Mouse (Mus musculus) heart, embryonic 13.5 days (tissue): ENCODE data around the gene Zfp709. TPM values are rescaled to one million over a fixed set of nuclear protein-coding genes. Genes with fewer than 3 reads are reported as not detected.
"Not testable (repeated sequence)": the region's sequence is repeated elsewhere in the genome, so short reads cannot be mapped to it uniquely, and the experiment has no call there.

Source experiments
- ATAC-seq: fragments of 200-750 bp; cut with Nextera tagmentation; 2 replicates; pipeline ENCODE4 v1.8.0; 2017; ENCODE audit warnings: moderate TSS enrichment; ENCODE audit not compliant: insufficient number of reproducible peaks, low FRiP score, low TSS enrichment; ENCODE audit errors: extremely low read depth
- H3K27ac ChIP-seq: fragments of 300-500 bp; sonication (generic); replicated peaks from 2 replicates; pipeline ENCODE4 v1.5.1; 2015; ENCODE audit warnings: moderate library complexity, mild to moderate bottlenecking, inconsistent platforms
- H3K27me3 ChIP-seq: fragments of 300-500 bp; sonication (generic); replicated peaks from 2 replicates; pipeline ENCODE4 v1.6.1; 2015; ENCODE audit warnings: mild to moderate bottlenecking, inconsistent platforms
- H3K36me3 ChIP-seq: fragments of 300-500 bp; sonication (generic); 2 replicates; pipeline ENCODE4 v1.6.1; 2015; ENCODE audit warnings: mild to moderate bottlenecking, inconsistent platforms
- H3K4me1 ChIP-seq: fragments of 300-500 bp; sonication (generic); 2 replicates; pipeline ENCODE4 v1.6.1; 2015; ENCODE audit warnings: inconsistent platforms
- H3K4me2 ChIP-seq: fragments of 300-500 bp; sonication (generic); 2 replicates; pipeline ENCODE4 v1.6.1; 2015; ENCODE audit warnings: inconsistent platforms, mild to moderate bottlenecking, moderate library complexity
- H3K4me3 ChIP-seq: fragments of 300-500 bp; sonication (generic); 2 replicates; pipeline ENCODE4 v1.5.1; 2015; ENCODE audit warnings: moderate library complexity, mild to moderate bottlenecking, inconsistent platforms
- H3K9ac ChIP-seq: fragments of 300-500 bp; sonication (generic); 2 replicates; pipeline ENCODE4 v1.6.1; 2015; ENCODE audit warnings: inconsistent platforms, mild to moderate bottlenecking, moderate library complexity
- H3K9me3 ChIP-seq: fragments of 300-500 bp; sonication (generic); 2 replicates; pipeline ENCODE4 v1.6.1; 2016; ENCODE audit warnings: inconsistent platforms
- WGBS: fragments of 180-500 bp; shearing (Covaris S2); methylation state at CpG from one replicate; pipeline ENCODE4 v1.1.7; 2015; ENCODE audit warnings: mixed read lengths; 5-methylcytosine and 5-hydroxymethylcytosine counted together
- polyA plus RNA-seq: library from polyadenylated mRNA; unstranded; fragments of >200 nt; fragmentation: Nextera tagmentation; extraction: Ambion mirVana; gene quantifications from 2 replicates; pipeline ENCODE4 v1.2.1, GENCODE M21; 2015

The Zfp709 gene
- polyA plus RNA-seq, 1 experiment from 2014 or later, result 3.4 TPM

GRCm38 (mm10) chr8:71861551-71861950 lies 20.3 kb upstream of the Zfp709 start:
- not testable (repeated sequence) for H3K9me3 ChIP-seq, H3K4me3 ChIP-seq, H3K4me1 ChIP-seq, H3K9ac ChIP-seq, H3K36me3 ChIP-seq, H3K27me3 ChIP-seq, ATAC-seq, H3K4me2 ChIP-seq, H3K27ac ChIP-seq
- 67% methylated on average over 1 of the region's 1 CpGs for WGBS

GRCm38 (mm10) chr8:71862038-71862437 lies 19.8 kb upstream of the Zfp709 start:
- H3K4me1 ChIP-seq, H3K9me3 ChIP-seq, H3K27ac ChIP-seq, H3K4me3 ChIP-seq, H3K4me2 ChIP-seq, H3K36me3 ChIP-seq, H3K9ac ChIP-seq, H3K27me3 ChIP-seq, ATAC-seq: not testable (repeated sequence)

GRCm38 (mm10) chr8:71900666-71901065 lies 18.8 kb downstream of the Zfp709 start:
- ATAC-seq, result not testable (repeated sequence)
- 41% methylated on average over 11 of the region's 11 CpGs for WGBS

DNA sequence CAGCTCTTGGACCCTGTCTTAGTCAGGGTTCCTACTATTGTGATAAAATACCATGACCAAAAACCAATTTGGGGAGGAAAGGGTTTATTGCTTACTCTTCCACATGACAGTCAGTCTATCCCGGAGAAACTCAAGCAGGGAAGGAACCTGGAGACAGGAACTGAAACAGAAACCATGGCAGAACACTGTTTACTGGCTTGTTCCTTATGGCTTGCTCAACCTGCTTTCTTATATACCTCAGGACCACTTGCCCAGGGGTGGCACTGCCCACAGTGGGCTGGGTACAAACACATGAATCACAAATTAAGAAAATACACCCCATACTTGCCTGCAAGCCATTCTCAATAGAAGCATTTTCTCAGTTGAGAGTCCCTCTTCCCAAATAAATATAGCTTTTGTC lies 21.3 kb downstream of the Zfp709 start:
- not testable (repeated sequence) for ATAC-seq, H3K4me1 ChIP-seq, H3K9ac ChIP-seq, H3K27me3 ChIP-seq, H3K4me3 ChIP-seq, H3K27ac ChIP-seq, H3K4me2 ChIP-seq, H3K36me3 ChIP-seq, H3K9me3 ChIP-seq
- 58% methylated on average over 1 of the region's 1 CpGs for WGBS

More at GRCm38 (mm10) chr8:71900666-71901065, 18.8 kb downstream of the Zfp709 start:
- H3K4me3 ChIP-seq, H3K36me3 ChIP-seq, H3K9ac ChIP-seq, H3K4me2 ChIP-seq, H3K9me3 ChIP-seq, H3K27ac ChIP-seq, H3K27me3 ChIP-seq, H3K4me1 ChIP-seq: not testable (repeated sequence)

- Histone ChIP-seq H3K9me3 (peaks cover 6% of the 10 kb centered on the region; the same call in 1 of the 2 replicates), H3K27ac (no peak overlapping the region), H3K4me3 (no peak overlapping the region), H3K9ac (no peak overlapping the region), H3K36me3 (no peaks in the 10 kb centered on the region), H3K27me3 (no peaks in the 10 kb centered on the region), H3K4me1 (peaks cover 10% of the 10 kb centered on the region), H3K4me2 (no peak overlapping the region)
- ATAC-seq, result no peak
- WGBS, result 89% methylated on average over 1 of the region's 1 CpGs
Measured at GRCm38 (mm10) chr8:71906809-71907208, 25.0 kb downstream of the Zfp709 start.

- ATAC-seq, result no peak
- Histone ChIP-seq H3K4me2 (peak overlapping the region; percentile 79), H3K4me3 (peak overlapping the region; percentile 72), H3K4me1 (peaks cover 10% of the 10 kb centered on the region), H3K9ac (no peak overlapping the region; the same call in 1 of the 2 replicates), H3K27me3 (no peaks in the 10 kb centered on the region), H3K9me3 (peaks cover 6% of the 10 kb centered on the region; the same call in 1 of the 2 replicates), H3K36me3 (peaks cover 1% of the 10 kb centered on the region; the same call in 1 of the 2 replicates), H3K27ac (peak overlapping the region; percentile 96; the same call in 1 of the 2 replicates)
- WGBS, result 93% methylated on average over 5 of the region's 5 CpGs
Measured at GRCm38 (mm10) chr8:71907798-71908257, 26.0 kb downstream of the Zfp709 start.

GRCm38 (mm10) chr8:71908309-71909261 lies 26.8 kb downstream of the Zfp709 start, which contains the start of the genes Zfp882 and Zfp617:
Gene Zfp882 (plus strand): TSS chr8:71908608.
Gene Zfp617 (plus strand): TSS chr8:71908635.
- 7% methylated on average over 47 of the region's 47 CpGs for WGBS

GRCm38 (mm10) chr8:71912286-71912685 lies 30.5 kb downstream of the Zfp709 start:
- Histone ChIP-seq H3K27me3 (no peaks in the 10 kb centered on the region), H3K36me3 (peaks cover 39% of the 10 kb centered on the region), H3K9me3 (peaks cover 6% of the 10 kb centered on the region; the same call in 1 of the 2 replicates), H3K4me1 (peaks cover 10% of the 10 kb centered on the region), H3K4me3 (no peak overlapping the region), H3K9ac (no peak overlapping the region), H3K27ac (no peak overlapping the region), H3K4me2 (no peak overlapping the region)
- no peak for ATAC-seq
- WGBS, result 77% methylated on average over 2 of the region's 2 CpGs

More at GRCm38 (mm10) chr8:71908309-71909261, 26.8 kb downstream of the Zfp709 start, which contains the start of the genes Zfp882 and Zfp617:
- no peaks in the 10 kb centered on the region for H3K27me3 ChIP-seq
- peaks cover 7% of the 10 kb centered on the region for H3K36me3 ChIP-seq
- peak within 1 kb of the TSS; percentile 88 for H3K9ac ChIP-seq
- H3K4me1 ChIP-seq, result peaks cover 10% of the 10 kb centered on the region
- peak within 1 kb of the TSS; percentile 72 for H3K4me3 ChIP-seq
- peak within 1 kb of the TSS; percentile 96 for H3K27ac ChIP-seq
- peak; percentile 77 for ATAC-seq
- peaks cover 6% of the 10 kb centered on the region; the same call in 1 of the 2 replicates for H3K9me3 ChIP-seq
- H3K4me2 ChIP-seq, result peak within 1 kb of the TSS; percentile 79

DNA sequence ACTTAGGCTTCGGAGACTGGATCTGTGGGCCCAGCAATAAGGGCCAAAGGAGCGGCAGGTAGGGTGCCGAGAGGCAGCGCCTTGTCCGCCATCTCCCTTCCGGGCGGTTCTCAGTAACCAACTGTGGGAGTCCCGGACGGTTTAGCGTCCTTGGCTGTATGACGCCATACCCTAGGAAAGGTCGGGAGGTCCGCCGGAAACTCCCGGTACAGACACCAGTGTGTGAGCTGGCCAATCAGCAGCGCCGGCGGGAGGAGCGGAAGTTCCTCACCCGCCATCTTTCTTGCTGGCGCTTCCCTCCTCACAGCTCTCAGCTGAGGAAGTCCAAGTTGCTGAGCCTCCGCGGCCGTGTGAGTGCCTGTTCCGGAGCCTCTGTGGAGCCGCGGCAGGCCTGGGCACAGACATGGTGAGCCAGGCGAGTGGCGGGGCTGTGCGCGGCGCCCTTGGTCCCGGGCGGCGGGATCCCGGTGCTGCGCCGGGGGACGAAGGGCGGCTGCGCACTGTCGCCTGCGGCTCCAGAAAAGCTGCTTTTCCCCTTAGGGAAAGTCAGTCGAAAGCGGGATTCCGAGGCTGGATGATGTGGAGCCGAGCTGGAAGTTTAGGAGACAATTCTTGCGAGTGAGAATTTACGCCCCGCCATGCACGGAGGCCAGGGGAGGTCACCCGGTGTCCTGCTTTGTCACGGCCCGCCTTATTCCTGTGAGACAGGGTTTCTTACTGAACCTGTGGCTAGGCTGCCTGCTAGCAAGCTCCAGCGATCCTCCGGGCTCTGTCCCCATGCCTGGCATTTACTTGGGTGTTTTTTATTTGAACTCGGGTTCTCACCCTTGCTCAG lies 41.0 kb downstream of the Zfp709 start:
- Histone ChIP-seq H3K36me3 (peaks cover 16% of the 10 kb centered on the region), H3K27ac (peak overlapping the region; percentile 99), H3K4me3 (peak overlapping the region; percentile 76), H3K4me1 (peaks cover 13% of the 10 kb centered on the region), H3K9ac (peak overlapping the region; percentile 93), H3K27me3 (no peaks in the 10 kb centered on the region), H3K4me2 (peak overlapping the region; percentile 82), H3K9me3 (no peaks in the 10 kb centered on the region)
- ATAC-seq, result peak; percentile 98
- WGBS, result 1% methylated on average over 57 of the region's 57 CpGs

DNA sequence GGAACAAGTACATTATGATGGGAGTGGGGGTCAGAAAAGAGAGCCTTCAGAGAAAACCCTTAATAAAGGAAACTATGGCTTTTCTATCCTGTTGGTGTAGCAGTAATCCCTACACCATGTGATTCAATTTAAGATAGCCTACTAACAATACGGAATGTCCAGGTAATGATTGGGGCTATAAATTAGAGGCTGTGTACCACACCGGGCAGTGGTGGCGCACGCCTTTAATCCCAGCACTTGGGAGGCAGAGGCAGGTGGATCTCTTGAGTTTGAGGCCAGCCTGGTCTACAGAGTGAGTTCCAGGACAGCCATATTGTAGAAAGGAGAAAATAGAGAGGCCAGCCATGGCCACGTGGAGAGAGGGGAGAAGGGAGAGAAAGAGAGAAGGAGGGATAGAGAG lies 44.0 kb downstream of the Zfp709 start:
- no peak overlapping the region for H3K4me2 ChIP-seq
- ATAC-seq, result no peak
- H3K4me3 ChIP-seq, result no peak overlapping the region
- H3K36me3 ChIP-seq, result peaks cover 36% of the 10 kb centered on the region
- H3K9me3 ChIP-seq, result no peaks in the 10 kb centered on the region
- no peaks in the 10 kb centered on the region for H3K27me3 ChIP-seq
- no peak overlapping the region for H3K27ac ChIP-seq
- H3K4me1 ChIP-seq, result peaks cover 13% of the 10 kb centered on the region
- no peak overlapping the region for H3K9ac ChIP-seq
- WGBS, result 92% methylated on average over 5 of the region's 5 CpGs

GRCm38 (mm10) chr8:71926551-71926950 lies 44.7 kb downstream of the Zfp709 start:
- H3K4me2 ChIP-seq, result no peak overlapping the region
- H3K27ac ChIP-seq, result no peak overlapping the region
- no peak overlapping the region for H3K4me3 ChIP-seq
- H3K9ac ChIP-seq, result no peak overlapping the region
- H3K9me3 ChIP-seq, result no peaks in the 10 kb centered on the region
- no peaks in the 10 kb centered on the region for H3K27me3 ChIP-seq
- 85% methylated on average over 3 of the region's 3 CpGs for WGBS
- peaks cover 13% of the 10 kb centered on the region for H3K4me1 ChIP-seq
- no peak for ATAC-seq
- peaks cover 43% of the 10 kb centered on the region for H3K36me3 ChIP-seq
